Mouse (Mus musculus): ENCODE measurements around the gene Slc4a8.
A peak's percentile ranks its signal among the peaks of the same experiment; 100 is the strongest.
"Not testable (repeated sequence)": the region's sequence is repeated elsewhere in the genome, so short reads cannot be mapped to it uniquely, and the experiment has no call there.

The Slc4a8 gene

DNA sequence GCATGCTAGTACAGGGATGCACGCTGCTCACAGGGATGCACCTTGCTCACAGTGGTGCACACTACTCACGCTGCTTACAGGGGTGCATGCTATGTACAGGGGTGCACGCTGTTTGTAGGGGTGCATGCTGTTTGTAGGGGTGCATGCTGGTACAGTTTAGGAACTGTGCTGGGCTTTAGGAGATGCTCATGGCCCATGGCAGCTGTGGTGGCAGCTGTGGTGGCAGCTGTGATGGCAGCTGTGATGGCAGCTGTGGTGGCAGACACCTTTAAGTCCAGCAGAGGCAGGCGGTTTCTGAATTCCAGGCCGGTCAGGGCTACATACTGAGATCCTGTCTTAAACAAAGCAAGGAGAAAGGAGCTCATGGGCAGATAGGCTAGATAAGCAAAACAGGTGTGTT is 8.8 kb downstream of the Slc4a8 start:
- DNase-seq (ENCODE audit: low spot score in 2 of 2), result no peak

- no peak for DNase-seq (ENCODE audit: low spot score in 2 of 2)
Observed at GRCm38 (mm10) chr15:100772685-100773084, 11.1 kb downstream of the Slc4a8 start.

DNA sequence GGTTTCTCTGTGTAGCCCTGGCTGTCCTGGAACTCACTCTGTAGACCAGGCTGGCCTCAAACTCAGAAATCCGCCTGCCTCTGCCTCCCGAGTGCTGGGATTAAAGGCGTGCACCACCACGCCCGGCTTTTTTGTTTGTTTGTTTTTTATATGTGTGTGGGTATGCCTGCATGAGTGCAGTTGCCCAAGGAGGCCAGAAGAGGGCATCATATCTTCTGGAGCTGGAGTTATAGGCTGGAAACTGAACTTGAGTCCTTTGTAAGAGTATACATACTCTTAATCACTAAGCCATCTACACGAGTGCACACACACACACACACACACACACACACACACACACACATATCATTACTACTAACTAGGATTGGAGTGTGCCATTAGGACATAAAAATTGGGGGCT is 12.3 kb downstream of the Slc4a8 start:
- not testable (repeated sequence) for DNase-seq (ENCODE audit: low spot score in 2 of 2)

DNA sequence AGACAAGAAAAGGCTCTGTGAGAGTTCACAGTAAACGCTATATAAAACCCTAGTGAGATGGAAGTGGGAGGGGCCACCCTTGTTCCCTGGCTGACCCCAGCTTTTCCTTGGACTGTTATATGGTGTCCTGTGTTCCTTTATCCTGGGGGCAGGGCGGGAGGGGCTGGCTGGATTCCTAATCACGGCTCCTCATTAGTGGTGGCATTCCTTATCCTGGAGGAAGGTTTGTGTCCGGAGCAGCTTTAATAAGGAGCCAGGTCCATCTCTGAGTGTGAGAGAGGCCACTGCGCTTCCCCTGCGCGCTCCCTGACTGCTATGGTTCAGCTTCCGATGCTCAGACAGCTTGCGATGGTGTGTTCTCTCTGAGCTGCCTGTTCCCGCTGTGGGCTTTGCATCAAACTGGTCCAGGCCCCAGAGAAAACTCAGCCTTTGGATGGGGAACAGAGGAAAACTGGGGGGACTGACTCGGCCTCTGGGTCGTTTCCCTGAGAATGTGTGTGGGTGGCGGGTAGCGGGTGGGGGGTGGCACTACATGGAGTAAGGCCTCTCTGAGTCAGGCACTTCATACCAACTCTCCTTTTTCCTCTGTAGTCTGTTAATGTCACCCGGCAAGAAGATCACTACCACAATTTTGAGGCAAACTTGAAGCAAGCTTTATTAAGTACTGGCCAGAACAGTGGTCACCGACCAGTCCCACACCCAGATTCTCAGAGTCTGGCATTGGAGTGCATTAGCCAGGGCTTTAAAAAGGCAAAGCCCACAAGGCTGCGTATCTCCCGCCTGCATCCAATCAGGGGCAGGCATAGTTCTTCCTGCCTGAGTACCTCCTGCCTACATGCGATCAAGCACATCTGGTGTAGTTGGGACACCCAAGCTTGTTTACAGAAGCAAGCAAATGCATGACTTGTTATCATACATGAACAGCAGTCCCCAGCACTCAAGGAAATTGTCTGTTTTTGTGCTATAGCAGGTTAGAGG is 13.9 kb downstream of the Slc4a8 start:
- DNase-seq (ENCODE audit: low spot score in 2 of 2), result no peak

DNA sequence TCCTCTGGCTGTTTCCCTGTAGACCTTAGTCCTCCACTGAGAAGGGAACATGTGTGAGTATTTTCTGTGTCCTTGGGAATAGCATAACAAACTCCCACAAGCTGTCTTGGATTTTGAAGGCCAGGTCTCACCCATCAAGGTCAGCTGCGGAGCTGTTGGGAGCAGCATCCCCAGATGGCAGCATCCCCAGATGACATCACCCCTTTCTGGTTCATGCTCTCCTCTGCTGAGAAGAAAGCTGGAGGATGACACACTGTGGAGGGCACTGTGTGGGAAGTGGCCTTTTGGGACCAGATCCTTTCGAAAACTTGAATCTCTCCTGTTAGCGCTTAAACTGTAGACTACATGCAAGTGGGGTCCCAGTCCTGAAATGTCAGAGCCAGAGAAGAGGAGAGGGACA is 14.9 kb downstream of the Slc4a8 start:
- peak in 1 of 2 experiments; percentile 50 for DNase-seq (ENCODE audit: low spot score in 2 of 2)

DNA sequence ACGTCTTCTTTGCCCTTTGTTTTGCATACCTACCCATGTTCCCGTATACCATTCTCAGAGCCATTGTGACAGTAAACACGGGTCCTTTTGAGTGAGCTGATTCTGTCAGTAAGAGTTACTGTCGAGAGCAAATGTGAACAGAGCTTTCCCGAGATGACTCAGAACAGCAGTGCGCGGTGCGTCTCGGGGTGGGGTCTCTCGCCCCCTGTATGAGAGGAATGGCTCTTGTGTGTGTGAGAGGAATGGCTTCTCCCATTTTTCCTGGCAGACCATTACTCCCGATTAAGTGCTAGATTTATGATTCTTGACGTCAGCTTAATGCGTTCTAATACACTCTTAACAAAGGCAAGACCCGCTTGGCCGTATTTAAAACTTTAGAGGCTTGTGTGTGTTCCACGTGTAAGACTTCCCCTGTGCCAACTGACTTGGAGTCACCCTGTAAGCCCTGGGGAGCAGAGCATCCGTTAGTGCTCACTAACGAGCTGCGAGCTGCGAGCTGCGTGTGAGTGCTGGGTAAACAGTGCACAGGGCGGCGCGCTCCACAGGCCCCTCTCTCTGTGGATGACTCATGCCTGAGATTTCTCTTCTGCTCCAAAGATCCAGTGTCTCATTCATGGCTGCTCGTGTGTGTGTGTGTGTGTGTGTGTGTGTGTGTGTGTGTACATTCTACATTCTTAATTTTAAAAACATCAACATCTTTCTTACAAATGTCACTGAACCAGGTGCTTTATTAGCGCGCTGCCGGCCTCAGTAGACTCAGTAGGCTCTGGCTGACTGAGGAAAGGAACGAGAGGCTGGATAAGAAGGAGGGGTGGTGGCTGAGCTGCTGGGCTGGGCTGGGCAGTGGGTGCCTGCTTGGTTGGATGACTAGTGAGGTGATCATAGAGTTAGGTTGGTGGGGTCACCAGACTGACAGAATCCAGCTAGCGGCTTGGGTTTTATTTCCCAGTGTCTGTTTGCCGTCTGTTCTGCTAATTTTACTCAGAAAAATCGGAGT is 15.8 kb downstream of the Slc4a8 start:
- DNase-seq (ENCODE audit: low spot score in 2 of 2), result peak in 1 of 2 experiments; percentile 47

DNA sequence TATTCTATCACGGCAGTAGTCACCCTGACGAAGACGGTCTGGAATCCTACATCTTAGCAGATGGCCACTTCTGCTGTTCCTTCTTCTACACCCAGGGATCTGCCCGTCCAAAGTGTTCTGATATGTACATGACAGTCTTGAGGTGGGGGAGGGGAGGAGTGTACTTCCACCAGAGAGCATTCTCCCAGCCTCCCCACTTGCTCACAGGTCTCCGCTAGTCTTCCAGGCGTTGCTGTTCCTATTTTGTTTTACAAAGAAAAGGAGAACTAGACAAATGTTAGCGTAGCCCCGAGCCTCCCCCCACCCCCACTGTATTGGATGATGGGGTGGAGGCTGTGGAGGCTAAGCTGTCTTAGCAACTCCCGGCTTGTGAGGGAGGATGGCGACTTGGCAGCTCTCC is 18.3 kb downstream of the Slc4a8 start:
- DNase-seq (ENCODE audit: low spot score in 2 of 2), result no peak

DNA sequence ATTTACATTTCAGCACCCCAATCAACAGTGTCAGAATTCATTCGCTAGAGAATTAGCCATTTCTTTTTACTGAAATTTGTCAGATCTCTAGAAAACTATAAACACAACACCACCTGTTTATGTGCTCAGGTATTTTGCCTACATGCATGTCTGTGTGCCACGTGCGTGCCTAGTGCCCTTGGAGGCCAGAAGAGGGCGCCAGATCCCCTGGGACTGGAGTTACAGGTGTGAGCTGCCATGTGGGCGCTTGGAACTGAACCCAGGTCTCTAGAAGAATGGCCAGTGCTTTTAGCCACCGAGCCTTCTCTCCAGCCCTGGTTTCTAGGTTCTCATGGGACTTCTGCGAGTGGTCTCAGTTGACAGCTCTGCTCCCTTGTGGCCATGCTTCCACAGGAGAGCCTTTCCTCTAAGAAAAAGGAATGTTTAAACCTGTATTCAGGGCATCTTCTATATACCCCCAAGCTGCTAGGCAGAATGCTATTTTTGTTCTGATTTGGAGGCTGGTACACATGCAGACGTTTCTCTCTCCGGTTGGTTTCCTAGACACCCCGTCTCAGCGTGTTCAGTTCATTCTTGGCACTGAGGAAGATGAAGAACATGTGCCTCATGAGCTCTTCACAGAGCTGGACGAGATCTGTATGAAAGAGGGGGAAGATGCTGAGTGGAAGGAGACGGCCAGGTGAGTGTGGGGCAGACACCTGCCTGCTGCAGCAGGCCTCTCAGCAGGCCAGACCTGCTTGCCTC is 21.9 kb downstream of the Slc4a8 start:
- DNase-seq (ENCODE audit: low spot score in 2 of 2), result no peak

DNA sequence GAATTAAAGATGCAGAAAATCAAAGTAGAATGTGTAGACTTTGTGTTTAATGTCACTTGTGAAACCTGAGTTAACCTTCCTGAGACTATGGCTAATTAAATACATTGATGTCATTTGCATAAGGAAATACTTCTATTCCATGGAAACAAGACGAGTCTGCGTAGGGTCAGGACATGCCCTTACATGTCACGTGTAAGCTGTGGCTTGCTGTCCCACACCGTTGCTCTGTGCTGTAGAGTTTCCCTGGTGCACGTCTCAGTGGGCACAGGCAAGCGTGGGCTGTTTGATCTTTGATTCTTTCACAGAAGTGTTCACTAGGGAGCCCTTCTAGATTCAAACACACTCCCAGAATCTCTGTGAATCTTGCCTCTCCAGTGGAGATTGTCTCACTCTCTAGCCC is 28.7 kb downstream of the Slc4a8 start:
- DNase-seq (ENCODE audit: low spot score in 2 of 2), result no peak

DNA sequence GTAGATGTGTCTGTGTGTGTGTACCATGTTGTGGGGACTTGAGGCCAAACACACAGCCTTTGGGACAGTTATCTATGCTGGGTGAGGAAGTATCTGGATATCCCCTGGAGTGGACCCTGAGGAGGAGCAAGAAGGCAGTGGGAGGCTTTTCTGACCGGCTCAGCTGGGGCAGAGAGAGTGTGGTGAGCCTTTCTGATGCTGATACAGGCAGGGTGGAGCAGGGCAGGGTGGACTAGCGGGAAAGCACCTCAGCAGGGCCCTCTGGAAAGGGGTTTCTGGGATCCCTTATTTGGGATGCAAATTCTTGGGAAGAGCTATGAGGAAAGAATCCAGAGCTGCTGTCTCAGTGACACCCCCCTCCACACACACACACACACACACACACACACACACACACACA is 30.8 kb downstream of the Slc4a8 start:
- no peak for DNase-seq (ENCODE audit: low spot score in 2 of 2)

- no peak for DNase-seq (ENCODE audit: low spot score in 2 of 2)
Observed at GRCm38 (mm10) chr15:100800914-100801313, 39.4 kb downstream of the Slc4a8 start.

DNA sequence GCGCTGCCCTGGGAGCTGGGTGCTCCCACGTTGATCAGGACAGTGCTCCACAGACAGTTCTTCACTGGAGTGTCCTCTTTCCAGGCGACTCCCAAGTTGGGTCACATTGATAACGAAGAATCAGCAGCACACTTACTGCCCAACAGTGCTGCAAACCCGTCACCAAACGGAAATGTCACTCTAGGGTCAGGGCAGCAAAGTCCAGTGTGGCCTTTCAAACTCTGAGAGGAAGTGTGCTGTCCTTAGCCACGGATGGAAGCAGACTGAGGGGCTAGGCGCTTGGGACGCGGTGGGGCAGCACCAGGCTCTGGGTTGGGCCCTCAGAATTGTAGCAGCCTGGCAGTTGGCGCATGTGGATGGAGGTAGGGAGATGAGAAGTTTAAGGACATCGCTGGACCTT is 46.5 kb downstream of the Slc4a8 start:
- DNase-seq (ENCODE audit: low spot score in 2 of 2), result no peak

- no peak for DNase-seq (ENCODE audit: low spot score in 2 of 2)
Observed at GRCm38 (mm10) chr15:100808484-100808883, 46.9 kb downstream of the Slc4a8 start.

- no peak for DNase-seq (ENCODE audit: low spot score in 2 of 2)
Observed at GRCm38 (mm10) chr15:100810243-100810642, 48.7 kb downstream of the Slc4a8 start.

DNA sequence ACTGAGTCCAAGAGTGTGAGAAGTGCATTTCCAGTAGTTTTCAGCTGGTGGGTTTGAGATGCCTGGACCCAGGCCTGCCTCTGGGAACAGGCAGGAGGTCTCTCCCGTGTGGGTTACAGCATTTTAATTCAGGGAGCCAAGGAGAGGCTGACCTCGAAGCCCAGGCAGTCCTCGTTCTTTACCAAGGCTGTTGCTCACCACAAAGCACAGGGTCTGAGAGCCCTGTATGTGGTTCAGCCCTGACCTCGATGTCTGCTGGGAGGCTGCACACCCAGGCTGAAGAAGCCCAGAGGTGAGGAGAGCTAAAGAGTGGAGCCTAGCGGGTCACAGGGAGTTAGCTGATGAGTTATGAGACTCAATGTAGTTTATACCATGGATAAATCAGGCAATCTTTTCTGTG is 52.0 kb downstream of the Slc4a8 start:
- no peak for DNase-seq (ENCODE audit: low spot score in 2 of 2)

DNA sequence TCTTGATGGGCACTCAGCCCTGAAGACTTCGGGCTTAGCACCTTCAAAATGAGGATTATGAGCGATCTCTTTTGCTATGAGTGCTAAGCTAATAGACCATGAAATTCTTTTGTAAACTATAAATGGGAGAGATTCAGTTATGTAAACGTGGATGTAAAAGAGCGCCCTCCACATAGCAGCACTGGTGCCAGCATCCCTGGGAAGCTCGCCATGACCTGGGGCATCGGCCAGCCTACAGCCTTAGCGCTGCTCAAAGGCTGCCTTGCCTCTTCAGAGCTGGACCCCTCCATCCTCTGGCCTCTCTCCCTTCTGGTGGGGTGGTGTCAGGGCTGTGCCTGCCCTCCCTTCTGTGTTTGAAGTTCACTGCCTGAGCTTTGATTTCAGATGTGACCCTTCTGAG is 52.5 kb downstream of the Slc4a8 start:
- no peak for DNase-seq (ENCODE audit: low spot score in 2 of 2)

DNA sequence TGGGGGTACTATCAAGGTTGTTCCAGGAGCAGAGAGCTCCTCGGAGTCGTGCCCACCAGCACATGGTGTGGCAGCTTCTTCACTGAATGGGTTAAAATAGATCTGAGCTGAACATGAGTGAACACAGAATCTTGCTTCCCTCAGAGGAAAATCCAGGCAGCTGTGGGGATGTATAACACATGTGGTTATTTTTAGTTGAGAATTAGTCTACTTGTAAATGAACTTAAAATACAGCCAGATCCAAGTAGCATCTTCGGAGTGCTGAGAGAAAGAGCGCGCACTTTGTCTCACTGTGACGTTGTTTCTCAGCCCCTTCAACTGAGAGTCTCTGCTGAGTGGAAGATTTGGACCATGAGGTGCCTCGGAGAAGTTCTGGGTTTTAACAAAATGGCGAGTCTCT is 53.8 kb downstream of the Slc4a8 start:
- DNase-seq (ENCODE audit: low spot score in 2 of 2), result no peak

DNA sequence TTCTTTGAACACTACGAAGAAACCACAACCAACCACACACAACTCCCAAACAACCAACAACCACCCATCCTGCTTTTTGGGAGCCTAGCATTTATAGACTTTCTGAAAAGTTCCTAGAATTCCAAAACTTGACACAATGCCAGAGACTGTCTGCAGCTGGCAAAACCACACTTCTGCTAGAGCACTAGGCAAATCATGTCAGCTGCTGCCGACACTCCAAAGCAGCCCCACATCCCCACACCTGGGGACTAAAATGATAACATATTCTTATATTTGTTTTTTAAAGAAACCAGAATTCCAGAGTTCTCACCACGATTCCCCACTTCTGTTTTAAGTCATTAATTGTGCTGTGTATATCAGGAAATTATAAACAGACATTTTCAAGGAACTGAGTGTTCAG is 57.3 kb downstream of the Slc4a8 start:
- no peak for DNase-seq (ENCODE audit: low spot score in 2 of 2)

GRCm38 (mm10) chr15:100821824-100822223 is 60.3 kb downstream of the Slc4a8 start:
- no peak for DNase-seq (ENCODE audit: low spot score in 2 of 2)

DNA sequence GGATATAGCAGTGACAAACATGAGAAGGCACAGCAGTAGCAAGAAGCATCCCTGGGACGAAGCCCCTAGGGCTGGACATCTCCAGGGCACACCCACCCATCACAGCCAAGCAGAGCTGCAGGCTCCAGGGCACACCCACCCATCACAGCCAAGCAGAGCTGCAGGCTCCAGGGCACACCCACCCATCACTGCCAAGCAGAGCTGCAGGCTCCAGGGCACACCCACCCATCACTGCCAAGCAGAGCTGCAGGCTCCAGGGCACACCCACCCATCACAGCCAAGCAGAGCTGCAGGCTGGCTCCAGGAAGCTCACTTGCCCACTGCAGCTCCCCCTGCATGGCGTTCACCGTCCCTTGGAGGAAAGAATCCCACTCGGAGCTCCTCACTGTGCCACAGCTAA is 60.8 kb downstream of the Slc4a8 start:
- DNase-seq (ENCODE audit: low spot score in 2 of 2), result peak in 1 of 2 experiments; percentile 28

- no peak for DNase-seq (ENCODE audit: low spot score in 2 of 2)
Observed at GRCm38 (mm10) chr15:100825249-100825856, 63.8 kb downstream of the Slc4a8 start.
